Mouse (Mus musculus) kidney, adult 18-20 months (tissue): Measurements from ENCODE around the gene Tspan9.
A peak's percentile ranks its signal among the peaks of the same experiment; 100 is the strongest.

Experiments used
- DNase-seq: peaks from one replicate; pipeline ENCODE4 v3.0.0; 2021

Tspan9 gene

GRCm38 (mm10) chr6:128033868-128034250 lies 109.5 kb downstream of the Tspan9 start:
- DNase-seq = no peak

- no peak for DNase-seq
Measured at GRCm38 (mm10) chr6:128033172-128033867, 110.1 kb downstream of the Tspan9 start.

GRCm38 (mm10) chr6:128032252-128033171 lies 110.9 kb downstream of the Tspan9 start:
- DNase-seq = peak; percentile 86

- no peak for DNase-seq
Measured at GRCm38 (mm10) chr6:128031584-128031983, 111.8 kb downstream of the Tspan9 start.

- DNase-seq = no peak
Measured at GRCm38 (mm10) chr6:128031096-128031495, 112.3 kb downstream of the Tspan9 start.

- DNase-seq = no peak
Measured at GRCm38 (mm10) chr6:128030475-128030874, 112.9 kb downstream of the Tspan9 start.

- DNase-seq = no peak
Measured at GRCm38 (mm10) chr6:128029517-128030348, 113.7 kb downstream of the Tspan9 start.

GRCm38 (mm10) chr6:128028116-128028940 lies 115.1 kb downstream of the Tspan9 start:
- no peak for DNase-seq

GRCm38 (mm10) chr6:128025997-128026396 lies 117.4 kb downstream of the Tspan9 start:
- DNase-seq = no peak

GRCm38 (mm10) chr6:128025581-128025980 lies 117.8 kb downstream of the Tspan9 start:
- DNase-seq = no peak

GRCm38 (mm10) chr6:128022207-128022606 lies 121.2 kb downstream of the Tspan9 start:
- DNase-seq = no peak

GRCm38 (mm10) chr6:128021931-128022202 lies 121.5 kb downstream of the Tspan9 start:
- no peak for DNase-seq

GRCm38 (mm10) chr6:128021106-128021930 lies 122.1 kb downstream of the Tspan9 start:
- no peak for DNase-seq

- DNase-seq = no peak
Measured at GRCm38 (mm10) chr6:128020521-128021057, 122.8 kb downstream of the Tspan9 start.

GRCm38 (mm10) chr6:128020053-128020452 lies 123.3 kb downstream of the Tspan9 start:
- DNase-seq = no peak

- no peak for DNase-seq
Measured at GRCm38 (mm10) chr6:128019119-128019518, 124.3 kb downstream of the Tspan9 start.

- no peak for DNase-seq
Measured at GRCm38 (mm10) chr6:128015304-128015703, 128.1 kb downstream of the Tspan9 start.

- no peak for DNase-seq
Measured at GRCm38 (mm10) chr6:128011781-128012180, 131.6 kb downstream of the Tspan9 start.

- DNase-seq = no peak
Measured at GRCm38 (mm10) chr6:128011071-128011477, 132.3 kb downstream of the Tspan9 start.

- no peak for DNase-seq
Measured at GRCm38 (mm10) chr6:128010135-128010971, 133.0 kb downstream of the Tspan9 start.
